Mouse (Mus musculus) ES-E14 (cell line): ENCODE measurements around the gene Fam184b.

Experiments
- CHD2 ChIP-seq: IDR thresholded peaks from 2 replicates; pipeline ENCODE4 v1.6.1; 2014; ENCODE audit warnings: mild to moderate bottlenecking, low read depth, low read length, inconsistent platforms
- HCFC1 ChIP-seq: IDR thresholded peaks from 2 replicates; pipeline ENCODE4 v1.6.1; 2012; ENCODE audit warnings: low read length, inconsistent platforms, borderline replicate concordance; ENCODE audit not compliant: insufficient read depth
- MAFK ChIP-seq: IDR thresholded peaks from 2 replicates; pipeline ENCODE4 v1.6.1; 2014; ENCODE audit warnings: mild to moderate bottlenecking, low read depth, low read length, inconsistent platforms; ENCODE audit not compliant: insufficient read depth
- ZC3H11A ChIP-seq: IDR thresholded peaks from 2 replicates; pipeline ENCODE4 v1.6.1; 2012; ENCODE audit warnings: low read depth, mild to moderate bottlenecking, inconsistent platforms, low read length, borderline replicate concordance
- ZNF384 ChIP-seq: IDR thresholded peaks from 2 replicates; pipeline ENCODE4 v1.6.1; 2012; ENCODE audit warnings: low read depth, low read length, inconsistent platforms

GRCm38 (mm10) chr5:45514599-45514998 lies 124.8 kb downstream of the Fam184b start:
- TF ChIP-seq MAFK: no peak
- no peak for TF ChIP-seq ZC3H11A
- no peak for TF ChIP-seq ZNF384
- TF ChIP-seq HCFC1: no peak
- no peak for TF ChIP-seq CHD2
